ENCODE assay signal across 9 mouse cellular contexts in the genomic region with DNA sequence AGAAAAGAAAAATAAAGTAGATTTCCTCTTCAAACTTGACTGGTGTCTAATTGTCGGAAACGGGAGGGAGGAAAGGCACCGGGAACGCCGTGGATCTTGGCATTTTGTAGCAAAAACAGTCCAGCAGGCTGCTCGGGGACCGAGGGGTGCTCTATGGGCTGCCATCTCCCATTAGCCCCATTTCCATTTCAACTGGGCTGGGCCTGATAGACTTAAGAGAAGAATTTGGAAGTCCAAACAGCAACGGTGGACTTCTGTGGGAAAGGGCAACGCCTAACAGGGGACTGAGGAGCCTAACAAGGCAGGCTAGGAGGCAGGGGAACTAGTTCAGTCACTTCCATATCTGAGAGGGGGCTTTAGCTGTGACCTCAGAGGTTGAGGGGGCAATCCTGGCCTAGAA. TPM values are rescaled to one million over a fixed set of nuclear protein-coding genes. Genes with fewer than 3 reads are reported as not detected.
A peak's percentile ranks its signal among the peaks of the same experiment; 100 is the strongest.
DNase-seq lines count a peak whose midpoint lies in the region; ATAC-seq and TF ChIP-seq lines count a peak whose summit lies in the region.
"Had no signal": no experiment of that assay in that cellular context is flagged by ENCODE, and none has a peak within 500 bp of the region (broad histone marks: within the 10 kb centered on the region; RNA-seq: fewer than 3 reads in every experiment).

No protein-coding gene starts in this region.

- no peaks in the 10 kb centered on the region for H3K36me3 ChIP-seq in heart, embryonic 10.5 days
- no peaks in the 10 kb centered on the region for H3K36me3 ChIP-seq in lung, postnatal 0 days (ENCODE audit: insufficient read depth, low read length)
- H3K36me3 ChIP-seq in liver, embryonic 13.5 days = no peaks in the 10 kb centered on the region
- no peaks in the 10 kb centered on the region for H3K36me3 ChIP-seq in stomach, embryonic 16.5 days (ENCODE audit: control insufficient read depth, insufficient read depth, low read length)

- DNase-seq in heart, embryonic 10.5 days (ENCODE audit: low spot score) = no peak
- DNase-seq in heart, adult 11 months = no peak
- DNase-seq in lung, postnatal 0 days (ENCODE audit: low spot score) = no peak
- no peak for DNase-seq in lung, postnatal 4 days
- no peak for DNase-seq in liver, embryonic 13.5 days
- DNase-seq in ovary, adult 18-20 months (ENCODE audit: low spot score) = no peak
- no peak for DNase-seq in thymus, adult 18-20 months

- TF ChIP-seq EP300 in lung, postnatal 0 days (IDR thresholded peaks at IDR 0.05) = no peak

- H3K27ac ChIP-seq in heart, embryonic 10.5 days = no peak overlapping the region
- H3K27ac ChIP-seq in lung, postnatal 0 days (ENCODE audit: low read length) = no peak overlapping the region
- H3K27ac ChIP-seq in liver, embryonic 13.5 days = no peak overlapping the region
- no peak overlapping the region for H3K27ac ChIP-seq in stomach, embryonic 16.5 days (ENCODE audit: low read length)
- H3K27ac ChIP-seq: layer of hippocampus, adult 2 months had no signal

- WGBS in heart, embryonic 10.5 days = 3% methylated on average over 9 of the region's 9 CpGs
- 9% methylated on average over 9 of the region's 9 CpGs for WGBS in lung, postnatal 0 days
- 8% methylated on average over 9 of the region's 9 CpGs for WGBS in liver, embryonic 13.5 days (ENCODE audit: insufficient replicate concordance)
- 7% methylated on average over 9 of the region's 9 CpGs for WGBS in stomach, embryonic 16.5 days

- 0 out of 2 replicates have a peak overlapping the region, but pooled peaks have one; percentile 30 for H3K4me2 ChIP-seq in lung, postnatal 0 days (replicated peaks; ENCODE audit: low read depth, low read length)
- peak overlapping the region; percentile 43; the same call in 1 of the 2 replicates for H3K4me2 ChIP-seq in liver, embryonic 13.5 days
- H3K4me2 ChIP-seq in stomach, embryonic 16.5 days (ENCODE audit: low read depth, low read length) = peak overlapping the region; percentile 50

- peaks cover 36% of the 10 kb centered on the region for H3K4me1 ChIP-seq in heart, embryonic 10.5 days
- peaks cover 2% of the 10 kb centered on the region; the same call in 1 of the 2 replicates for H3K4me1 ChIP-seq in lung, postnatal 0 days (ENCODE audit: insufficient read depth, low read depth, low read length)
- H3K4me1 ChIP-seq in liver, embryonic 13.5 days (replicated peaks) = peaks cover 29% of the 10 kb centered on the region
- peaks cover 9% of the 10 kb centered on the region for H3K4me1 ChIP-seq in stomach, embryonic 16.5 days (ENCODE audit: control insufficient read depth, insufficient read depth, low read length)

- no peak overlapping the region for H3K9ac ChIP-seq in lung, postnatal 0 days (replicated peaks; ENCODE audit: low read depth)
- no peak overlapping the region for H3K9ac ChIP-seq in liver, embryonic 13.5 days
- H3K9ac ChIP-seq in stomach, embryonic 16.5 days (ENCODE audit: low read length) = no peak overlapping the region

- ATAC-seq in lung, postnatal 0 days = no peak
- ATAC-seq in liver, embryonic 13.5 days (ENCODE audit: low read depth) = no peak
- no peak for ATAC-seq in stomach, embryonic 16.5 days (ENCODE audit: insufficient read depth, low FRiP score)

- H3K9me3 ChIP-seq in heart, embryonic 10.5 days = no peaks in the 10 kb centered on the region
- no peaks in the 10 kb centered on the region for H3K9me3 ChIP-seq in lung, postnatal 0 days (ENCODE audit: low read length)
- H3K9me3 ChIP-seq in liver, embryonic 13.5 days (replicated peaks) = no peaks in the 10 kb centered on the region
- H3K9me3 ChIP-seq in stomach, embryonic 16.5 days (replicated peaks; ENCODE audit: control insufficient read depth, low read length) = no peaks in the 10 kb centered on the region

- H3K4me3 ChIP-seq in heart, embryonic 10.5 days = peak overlapping the region; percentile 52; the same call in 1 of the 2 replicates
- peak overlapping the region; percentile 21; the same call in 1 of the 2 replicates for H3K4me3 ChIP-seq in lung, postnatal 0 days (ENCODE audit: low read depth, low read length)
- peak overlapping the region; percentile 20; the same call in 1 of the 2 replicates for H3K4me3 ChIP-seq in liver, embryonic 13.5 days (replicated peaks)
- peak overlapping the region; percentile 30 for H3K4me3 ChIP-seq in stomach, embryonic 16.5 days (replicated peaks; ENCODE audit: low read length)

- peaks cover 92% of the 10 kb centered on the region for H3K27me3 ChIP-seq in heart, embryonic 10.5 days (ENCODE audit: insufficient read depth, poor library complexity, severe bottlenecking)
- H3K27me3 ChIP-seq in lung, postnatal 0 days (replicated peaks; ENCODE audit: insufficient read depth, low read length) = peaks cover 65% of the 10 kb centered on the region
- peaks cover 86% of the 10 kb centered on the region for H3K27me3 ChIP-seq in liver, embryonic 13.5 days
- H3K27me3 ChIP-seq in stomach, embryonic 16.5 days (ENCODE audit: control insufficient read depth, insufficient read depth, low read length) = peaks cover 64% of the 10 kb centered on the region

- TF ChIP-seq CTCF in lung, postnatal 0 days (IDR thresholded peaks at IDR 0.05) = no peak

RNA-seq across cellular contexts. Expression of gene Oxt, which starts 1.0 kb away (rescaled TPM):
- polyA plus RNA-seq in heart, embryonic 10.5 days (2016; fragmentation: Nextera tagmentation; extraction: Ambion mirVana) = not detected in 2 replicates
- polyA plus RNA-seq in lung, postnatal 0 days (2015; fragmentation: Nextera tagmentation; extraction: Ambion mirVana) = not detected in 2 replicates
- polyA plus RNA-seq in liver, embryonic 13.5 days (2015; fragmentation: Nextera tagmentation; extraction: Ambion mirVana) = not detected in 2 replicates
- polyA plus RNA-seq in stomach, embryonic 16.5 days (2015; fragmentation: Nextera tagmentation; extraction: Ambion mirVana) = not detected in 2 replicates

RNA-seq across cellular contexts. Expression of gene Avp, which starts 5.3 kb away (rescaled TPM):
- polyA plus RNA-seq in heart, embryonic 10.5 days (2016; fragmentation: Nextera tagmentation; extraction: Ambion mirVana) = 0.33 and 1.2 TPM in 2 replicates
- not detected in 2 replicates for polyA plus RNA-seq in lung, postnatal 0 days (2015; fragmentation: Nextera tagmentation; extraction: Ambion mirVana)
- not detected in 2 replicates for polyA plus RNA-seq in liver, embryonic 13.5 days (2015; fragmentation: Nextera tagmentation; extraction: Ambion mirVana)
- polyA plus RNA-seq in stomach, embryonic 16.5 days (2015; fragmentation: Nextera tagmentation; extraction: Ambion mirVana) = not detected in 2 replicates

RNA-seq across cellular contexts. Expression of gene Mrps26, which starts 13.5 kb away (rescaled TPM):
- 91.5 and 105 TPM in 2 replicates for polyA plus RNA-seq in heart, embryonic 10.5 days (2016; fragmentation: Nextera tagmentation; extraction: Ambion mirVana)
- polyA plus RNA-seq in lung, postnatal 0 days (2015; fragmentation: Nextera tagmentation; extraction: Ambion mirVana) = 61.0 and 64.0 TPM in 2 replicates
- 65.7 and 68.3 TPM in 2 replicates for polyA plus RNA-seq in liver, embryonic 13.5 days (2015; fragmentation: Nextera tagmentation; extraction: Ambion mirVana)
- 69.6 and 82.3 TPM in 2 replicates for polyA plus RNA-seq in stomach, embryonic 16.5 days (2015; fragmentation: Nextera tagmentation; extraction: Ambion mirVana)

RNA-seq across cellular contexts. Expression of gene Fastkd5, which starts 52.8 kb away (rescaled TPM):
- polyA plus RNA-seq in heart, embryonic 10.5 days (2016; fragmentation: Nextera tagmentation; extraction: Ambion mirVana) = 18.9 and 19.6 TPM in 2 replicates
- polyA plus RNA-seq in lung, postnatal 0 days (2015; fragmentation: Nextera tagmentation; extraction: Ambion mirVana) = 4.8 and 5.9 TPM in 2 replicates
- 12.0 and 16.8 TPM in 2 replicates for polyA plus RNA-seq in liver, embryonic 13.5 days (2015; fragmentation: Nextera tagmentation; extraction: Ambion mirVana)
- polyA plus RNA-seq in stomach, embryonic 16.5 days (2015; fragmentation: Nextera tagmentation; extraction: Ambion mirVana) = 14.7 and 16.0 TPM in 2 replicates

RNA-seq across cellular contexts. Expression of gene Ubox5, which starts 52.8 kb away (rescaled TPM):
- 10.8 and 14.2 TPM in 2 replicates for polyA plus RNA-seq in heart, embryonic 10.5 days (2016; fragmentation: Nextera tagmentation; extraction: Ambion mirVana)
- 4.4 TPM in 2 replicates for polyA plus RNA-seq in lung, postnatal 0 days (2015; fragmentation: Nextera tagmentation; extraction: Ambion mirVana)
- polyA plus RNA-seq in liver, embryonic 13.5 days (2015; fragmentation: Nextera tagmentation; extraction: Ambion mirVana) = 6.2 and 6.5 TPM in 2 replicates
- 9.6 and 10.7 TPM in 2 replicates for polyA plus RNA-seq in stomach, embryonic 16.5 days (2015; fragmentation: Nextera tagmentation; extraction: Ambion mirVana)
